Comparison of ENCODE assay signal across 15 mouse cellular contexts in genomic region chr19:25208596-25209110, GRCm38 (mm10). TPM values are rescaled to one million over a fixed set of nuclear protein-coding genes. Genes with fewer than 3 reads are reported as not detected.
DNase-seq lines count a peak whose midpoint lies in the region; ATAC-seq and TF ChIP-seq lines count a peak whose summit lies in the region.
"Had no signal": no experiment of that assay in that cellular context is flagged by ENCODE, and none has a peak within 500 bp of the region (broad histone marks: within the 10 kb centered on the region; RNA-seq: fewer than 3 reads in every experiment).

No protein-coding gene starts in this region.

- H3K9ac ChIP-seq in neural tube, embryonic 11.5 days (ENCODE audit: low read length): no peak overlapping the region; the same call in 1 of the 2 replicates
- H3K9ac ChIP-seq in neural tube, embryonic 15.5 days (replicated peaks): no peak overlapping the region
- no peak overlapping the region for H3K9ac ChIP-seq in hindbrain, embryonic 11.5 days (ENCODE audit: low read depth, low read length)
- H3K9ac ChIP-seq in liver, postnatal 0 days (replicated peaks): no peak overlapping the region
- H3K9ac ChIP-seq: embryonic facial prominence, embryonic 15.5 days; limb, embryonic 15.5 days had no signal

- H3K9me3 ChIP-seq in neural tube, embryonic 11.5 days (ENCODE audit: control insufficient read depth, low read length): 0 out of 2 replicates have a peak, but pooled peaks cover 2% of the 10 kb centered on the region
- peaks cover 3% of the 10 kb centered on the region; the same call in 1 of the 2 replicates for H3K9me3 ChIP-seq in neural tube, embryonic 15.5 days (replicated peaks)
- no peaks in the 10 kb centered on the region for H3K9me3 ChIP-seq in hindbrain, embryonic 11.5 days (ENCODE audit: control insufficient read depth, low read length)
- peaks cover 12% of the 10 kb centered on the region for H3K9me3 ChIP-seq in midbrain, embryonic 10.5 days (replicated peaks)
- no peaks in the 10 kb centered on the region for H3K9me3 ChIP-seq in liver, postnatal 0 days (ENCODE audit: low read length)
- H3K9me3 ChIP-seq: embryonic facial prominence, embryonic 15.5 days; limb, embryonic 15.5 days had no signal

- H3K4me3 ChIP-seq in neural tube, embryonic 11.5 days (ENCODE audit: low read depth, low read length): no peak overlapping the region
- H3K4me3 ChIP-seq in neural tube, embryonic 15.5 days (replicated peaks): no peak overlapping the region
- no peak overlapping the region for H3K4me3 ChIP-seq in hindbrain, embryonic 11.5 days (ENCODE audit: low read depth, low read length)
- H3K4me3 ChIP-seq in midbrain, embryonic 10.5 days: peak overlapping the region; percentile 46
- H3K4me3 ChIP-seq in liver, postnatal 0 days (ENCODE audit: low read depth, low read length): no peak overlapping the region
- H3K4me3 ChIP-seq: limb, embryonic 15.5 days had no signal

- peak; percentile 17 for DNase-seq in neural tube, embryonic 11.5 days (ENCODE audit: low spot score)
- peak; percentile 22 for DNase-seq in hindbrain, embryonic 11.5 days (ENCODE audit: low spot score)
- peak; percentile 25 for DNase-seq in midbrain, embryonic 10.5 days (ENCODE audit: low spot score)
- DNase-seq in layer of hippocampus, adult 11-12 months (ENCODE audit: low spot score): no peak
- DNase-seq in spleen, adult 18-20 months: no peak
- no peak for DNase-seq in liver, postnatal 0 days
- DNase-seq: cerebellum, adult 9-10 months; kidney, adult 18-20 months; layer of hippocampus, adult 9-11 months; thymus, postnatal 25 days had no signal

- TF ChIP-seq CTCF in liver, postnatal 0 days (IDR thresholded peaks at IDR 0.05; ENCODE audit: low read depth): no peak

- no peaks in the 10 kb centered on the region for H3K36me3 ChIP-seq in neural tube, embryonic 11.5 days (ENCODE audit: control insufficient read depth, insufficient read depth, low read length)
- no peaks in the 10 kb centered on the region for H3K36me3 ChIP-seq in neural tube, embryonic 15.5 days
- H3K36me3 ChIP-seq in hindbrain, embryonic 11.5 days (ENCODE audit: control insufficient read depth, insufficient read depth, low read length): no peaks in the 10 kb centered on the region
- H3K36me3 ChIP-seq in midbrain, embryonic 10.5 days: no peaks in the 10 kb centered on the region
- H3K36me3 ChIP-seq in liver, postnatal 0 days (replicated peaks; ENCODE audit: insufficient read depth, low read length): no peaks in the 10 kb centered on the region
- H3K36me3 ChIP-seq: embryonic facial prominence, embryonic 15.5 days; limb, embryonic 15.5 days had no signal

- H3K27me3 ChIP-seq in neural tube, embryonic 11.5 days (ENCODE audit: control insufficient read depth, insufficient read depth, low read length): no peaks in the 10 kb centered on the region; the same call in 1 of the 2 replicates
- peaks cover 9% of the 10 kb centered on the region; the same call in 1 of the 2 replicates for H3K27me3 ChIP-seq in neural tube, embryonic 15.5 days (replicated peaks)
- no peaks in the 10 kb centered on the region for H3K27me3 ChIP-seq in hindbrain, embryonic 11.5 days (ENCODE audit: control insufficient read depth, insufficient read depth, low read length)
- peaks cover 24% of the 10 kb centered on the region for H3K27me3 ChIP-seq in midbrain, embryonic 10.5 days (ENCODE audit: low read depth, poor library complexity, severe bottlenecking)
- no peaks in the 10 kb centered on the region for H3K27me3 ChIP-seq in liver, postnatal 0 days (ENCODE audit: insufficient read depth, low read length)

- no peak overlapping the region for H3K27ac ChIP-seq in neural tube, embryonic 11.5 days (ENCODE audit: low read depth, low read length)
- no peak overlapping the region for H3K27ac ChIP-seq in neural tube, embryonic 15.5 days (replicated peaks)
- H3K27ac ChIP-seq in hindbrain, embryonic 11.5 days (ENCODE audit: low read depth, low read length): no peak overlapping the region
- H3K27ac ChIP-seq in midbrain, embryonic 10.5 days (replicated peaks): peak overlapping the region; percentile 85
- no peak overlapping the region for H3K27ac ChIP-seq in liver, postnatal 0 days (ENCODE audit: low read depth)
- H3K27ac ChIP-seq: embryonic facial prominence, embryonic 15.5 days; limb, embryonic 15.5 days had no signal

- no peak for TF ChIP-seq EP300 in liver, postnatal 0 days (IDR thresholded peaks at IDR 0.05; ENCODE audit: low read depth)

- 73% methylated on average over 11 of the region's 11 CpGs for WGBS in neural tube, embryonic 11.5 days
- 71% methylated on average over 11 of the region's 11 CpGs for WGBS in neural tube, embryonic 15.5 days
- WGBS in hindbrain, embryonic 11.5 days: 65% methylated on average over 11 of the region's 11 CpGs
- 58% methylated on average over 11 of the region's 11 CpGs for WGBS in midbrain, embryonic 10.5 days
- WGBS in liver, postnatal 0 days (ENCODE audit: insufficient replicate concordance): 74% methylated on average over 11 of the region's 11 CpGs

- ATAC-seq in neural tube, embryonic 11.5 days (ENCODE audit: insufficient read depth, low FRiP score, low TSS enrichment): no peak
- no peak for ATAC-seq in neural tube, embryonic 15.5 days (ENCODE audit: low FRiP score)
- no peak for ATAC-seq in hindbrain, embryonic 11.5 days (ENCODE audit: low FRiP score)
- ATAC-seq in monocyte, adult 5-6 weeks (replicated peaks; ENCODE audit: insufficient number of reproducible peaks, low FRiP score, low TSS enrichment, poor library complexity, severe bottlenecking): 0 out of 2 replicates have a peak, but pooled peaks have one; percentile 27
- no peak for ATAC-seq in liver, postnatal 0 days

- H3K4me1 ChIP-seq in neural tube, embryonic 11.5 days (ENCODE audit: control insufficient read depth, insufficient read depth, low read length): peaks cover 5% of the 10 kb centered on the region
- peaks cover 12% of the 10 kb centered on the region for H3K4me1 ChIP-seq in neural tube, embryonic 15.5 days
- H3K4me1 ChIP-seq in hindbrain, embryonic 11.5 days (replicated peaks; ENCODE audit: control insufficient read depth, insufficient read depth, low read length): no peaks in the 10 kb centered on the region; the same call in 1 of the 2 replicates
- peaks cover 31% of the 10 kb centered on the region for H3K4me1 ChIP-seq in midbrain, embryonic 10.5 days
- 0 out of 2 replicates have a peak, but pooled peaks cover 3% of the 10 kb centered on the region for H3K4me1 ChIP-seq in liver, postnatal 0 days (ENCODE audit: insufficient read depth)

- H3K4me2 ChIP-seq in neural tube, embryonic 11.5 days (ENCODE audit: low read depth): no peak overlapping the region
- H3K4me2 ChIP-seq in neural tube, embryonic 15.5 days: no peak overlapping the region
- no peak overlapping the region for H3K4me2 ChIP-seq in hindbrain, embryonic 11.5 days (replicated peaks; ENCODE audit: low read depth, low read length)
- no peak overlapping the region for H3K4me2 ChIP-seq in liver, postnatal 0 days (ENCODE audit: low read depth, low read length)

RNA-seq across cellular contexts. Expression of gene Kank1, which starts 28.1 kb away (rescaled TPM):
- polyA plus RNA-seq in neural tube, embryonic 11.5 days (2014; fragmentation: Nextera tagmentation; extraction: Ambion mirVana): 14.7 and 15.3 TPM in 2 replicates
- 12.6 and 14.7 TPM in 2 replicates for polyA plus RNA-seq in neural tube, embryonic 15.5 days (2015; fragmentation: Nextera tagmentation; extraction: Ambion mirVana)
- polyA plus RNA-seq in hindbrain, embryonic 11.5 days (2014; fragmentation: Nextera tagmentation; extraction: Ambion mirVana): 11.5 and 12.0 TPM in 2 replicates
- polyA plus RNA-seq in midbrain, embryonic 10.5 days (2016; fragmentation: Nextera tagmentation; extraction: Ambion mirVana): 19.0 and 23.1 TPM in 2 replicates
- total RNA-seq in monocyte, adult 5-6 weeks (2017): not detected in 3 replicates
- 5.4 and 8.2 TPM in 2 replicates for polyA plus RNA-seq in liver, postnatal 0 days (2015; fragmentation: Nextera tagmentation; extraction: Ambion mirVana)
- total RNA-seq: neutrophil, adult 5-6 weeks had no signal

Comparison
In these comparisons a context has a peak if more than half of its experiments do, and no peak if none do; other contexts are left out.
1. DNase-seq: peak in neural tube, embryonic 11.5 days (single experiment), hindbrain, embryonic 11.5 days (single experiment) and midbrain, embryonic 10.5 days (single experiment); none in layer of hippocampus, adult 11-12 months (single experiment), spleen, adult 18-20 months (0 of 2) and liver, postnatal 0 days (single experiment).